Mouse (Mus musculus) forebrain, postnatal 0 days (tissue): ENCODE results near the gene Triobp. TPM values are rescaled to one million over a fixed set of nuclear protein-coding genes. Genes with fewer than 3 reads are reported as not detected.

Experiments used
- ATAC-seq: fragments of 200-750 bp; cut with Nextera tagmentation; 2 replicates; pipeline ENCODE4 v1.8.0; 2017; ENCODE audit warnings: mild to moderate bottlenecking, moderate library complexity
- DNase-seq: peaks from one replicate; pipeline ENCODE4 v3.0.0-alpha.2; 2015
- H3K27ac ChIP-seq: fragments of 300-500 bp; sonication (generic); 2 replicates; pipeline ENCODE4 v1.5.1; 2014; ENCODE audit warnings: low read depth, mild to moderate bottlenecking, antibody characterized with exemption, low read length, moderate library complexity, mixed read lengths
- H3K27me3 ChIP-seq: fragments of 300-500 bp; sonication (generic); 2 replicates; pipeline ENCODE4 v1.6.1; 2014; ENCODE audit warnings: mild to moderate bottlenecking, low read length, mixed read lengths; ENCODE audit not compliant: insufficient read depth
- H3K36me3 ChIP-seq: fragments of 300-500 bp; sonication (generic); 2 replicates; pipeline ENCODE4 v1.6.1; 2014; ENCODE audit warnings: mild to moderate bottlenecking, moderate library complexity; ENCODE audit not compliant: insufficient read depth
- H3K4me1 ChIP-seq: fragments of 300-500 bp; sonication (generic); 2 replicates; pipeline ENCODE4 v1.6.1; 2014; ENCODE audit warnings: antibody characterized with exemption; ENCODE audit not compliant: insufficient read depth
- H3K4me2 ChIP-seq: fragments of 300-500 bp; sonication (generic); 2 replicates; pipeline ENCODE4 v1.6.1; 2014; ENCODE audit warnings: low read depth, mild to moderate bottlenecking, moderate library complexity
- H3K4me3 ChIP-seq: fragments of 300-500 bp; sonication (generic); 2 replicates; pipeline ENCODE4 v1.5.1; 2014; ENCODE audit warnings: low read depth, low read length, mixed read lengths
- H3K9ac ChIP-seq: fragments of 300-500 bp; sonication (generic); 2 replicates; pipeline ENCODE4 v1.6.1; 2014; ENCODE audit warnings: mild to moderate bottlenecking
- H3K9me3 ChIP-seq: fragments of 300-500 bp; sonication (generic); 2 replicates; pipeline ENCODE4 v1.6.1; 2016; ENCODE audit warnings: low read length
- CTCF ChIP-seq: sonication (generic); IDR thresholded peaks from 2 replicates; pipeline ENCODE4 v1.5.1; 2016; ENCODE audit warnings: antibody characterized with exemption, control low read depth, low read depth
- WGBS: fragments of 180-500 bp; shearing (Covaris S2); extraction: QIAGEN DNeasy Blood & Tissue Kit; methylation state at CpG from one replicate; pipeline ENCODE4 v1.1.7; 2014; 5-methylcytosine and 5-hydroxymethylcytosine counted together
- polyA plus RNA-seq: library from polyadenylated mRNA; unstranded; fragments of >200 nt; fragmentation: Nextera tagmentation; extraction: Ambion mirVana; gene quantifications from 2 replicates; pipeline ENCODE4 v1.2.1, GENCODE M21; 2015
- total RNA-seq: library from RNA; depleted of rRNA; stranded (reverse); fragments of >200 nt; gene quantifications from 2 replicates; pipeline ENCODE4 v1.2.3, GENCODE M21; 2014; rRNA removed

Gene Triobp
- 36.7 and 40.5 TPM in 2 replicates for total RNA-seq
- 25.1 and 30.5 TPM in 2 replicates for polyA plus RNA-seq

GRCm38 (mm10) chr15:78947657-78948056, at the start of gene Triobp:
TSS of gene Triobp (plus strand) at chr15:78947724.
- peak; percentile 97 for ATAC-seq
- DNase-seq = peak; percentile 92
- peaks cover 11% of the 10 kb centered on the region; the same call in 1 of the 2 replicates for H3K36me3 ChIP-seq
- H3K9ac ChIP-seq = peak within 1 kb of the TSS; percentile 86
- H3K4me1 ChIP-seq = peaks cover 11% of the 10 kb centered on the region; the same call in 1 of the 2 replicates
- peak within 1 kb of the TSS; percentile 73 for H3K27ac ChIP-seq
- H3K4me3 ChIP-seq = peak within 1 kb of the TSS; percentile 77
- no peaks in the 10 kb centered on the region for H3K9me3 ChIP-seq
- no peak for TF ChIP-seq CTCF
- no peaks in the 10 kb centered on the region for H3K27me3 ChIP-seq
- WGBS = 1% methylated on average over 24 of the region's 24 CpGs
- peak within 1 kb of the TSS; percentile 76 for H3K4me2 ChIP-seq

- ATAC-seq (no peak), DNase-seq (no peak)
- Histone ChIP-seq H3K27me3 (0 out of 2 replicates have a peak, but pooled peaks cover 4% of the 10 kb centered on the region), H3K9ac (no peak overlapping the region), H3K36me3 (no peaks in the 10 kb centered on the region; the same call in 1 of the 2 replicates), H3K4me2 (no peak overlapping the region), H3K9me3 (no peaks in the 10 kb centered on the region), H3K4me1 (no peaks in the 10 kb centered on the region), H3K27ac (no peak overlapping the region), H3K4me3 (no peak overlapping the region)
- TF ChIP-seq CTCF = no peak
- 59% methylated on average over 6 of the region's 6 CpGs for WGBS
Measured at GRCm38 (mm10) chr15:78898507-78899001, 49.0 kb upstream of the Triobp start.

GRCm38 (mm10) chr15:78899409-78899739, 48.1 kb upstream of the Triobp start, which contains the start of gene Gm49510:
TSS of gene Gm49510 (plus strand) at chr15:78899667.
- TF ChIP-seq CTCF = no peak
- Histone ChIP-seq H3K9me3 (no peaks in the 10 kb centered on the region), H3K36me3 (no peaks in the 10 kb centered on the region), H3K4me2 (peak within 1 kb of the TSS; percentile 98), H3K27ac (0 out of 2 replicates have a peak within 1 kb of the TSS, but pooled peaks have one; percentile 35), H3K9ac (peak within 1 kb of the TSS; percentile 56), H3K4me1 (no peaks in the 10 kb centered on the region), H3K27me3 (0 out of 2 replicates have a peak, but pooled peaks cover 4% of the 10 kb centered on the region), H3K4me3 (peak within 1 kb of the TSS; percentile 48)
- 4% methylated on average over 20 of the region's 20 CpGs for WGBS
- ATAC-seq = no peak
- DNase-seq = no peak

GRCm38 (mm10) chr15:78899740-78900584, 47.6 kb upstream of the Triobp start, which contains the start of gene Sh3bp1:
TSS of gene Sh3bp1 (plus strand) at chr15:78899768.
- 2% methylated on average over 46 of the region's 47 CpGs for WGBS
- Histone ChIP-seq H3K4me3 (peak within 1 kb of the TSS; percentile 48), H3K9me3 (no peaks in the 10 kb centered on the region), H3K27me3 (0 out of 2 replicates have a peak, but pooled peaks cover 4% of the 10 kb centered on the region), H3K27ac (0 out of 2 replicates have a peak within 1 kb of the TSS, but pooled peaks have one; percentile 35), H3K4me2 (peak within 1 kb of the TSS; percentile 98), H3K36me3 (no peaks in the 10 kb centered on the region), H3K9ac (peak within 1 kb of the TSS; percentile 56), H3K4me1 (no peaks in the 10 kb centered on the region)
- DNase-seq = peak; percentile 50
- peak; percentile 59; the same call in 1 of the 2 replicates for ATAC-seq
- TF ChIP-seq CTCF = no peak

GRCm38 (mm10) chr15:78900585-78901421, 46.7 kb upstream of the Triobp start:
- H3K27me3 ChIP-seq = 0 out of 2 replicates have a peak, but pooled peaks cover 4% of the 10 kb centered on the region
- no peak for DNase-seq
- peak overlapping the region; percentile 48 for H3K4me3 ChIP-seq
- TF ChIP-seq CTCF = no peak
- H3K36me3 ChIP-seq = no peaks in the 10 kb centered on the region
- no peaks in the 10 kb centered on the region for H3K4me1 ChIP-seq
- peak overlapping the region; percentile 56; the same call in 1 of the 2 replicates for H3K9ac ChIP-seq
- H3K4me2 ChIP-seq = peak overlapping the region; percentile 98
- 30% methylated on average over 18 of the region's 18 CpGs for WGBS
- no peak overlapping the region for H3K27ac ChIP-seq
- no peak for ATAC-seq
- no peaks in the 10 kb centered on the region for H3K9me3 ChIP-seq

GRCm38 (mm10) chr15:78901422-78901789, 46.1 kb upstream of the Triobp start:
- no peak overlapping the region for H3K4me3 ChIP-seq
- H3K4me1 ChIP-seq = no peaks in the 10 kb centered on the region
- no peak overlapping the region for H3K27ac ChIP-seq
- no peak overlapping the region for H3K4me2 ChIP-seq
- TF ChIP-seq CTCF = no peak
- no peak overlapping the region for H3K9ac ChIP-seq
- 0 out of 2 replicates have a peak, but pooled peaks cover 4% of the 10 kb centered on the region for H3K27me3 ChIP-seq
- DNase-seq (no peak), ATAC-seq (no peak)
- 42% methylated on average over 8 of the region's 8 CpGs for WGBS
- no peaks in the 10 kb centered on the region for H3K9me3 ChIP-seq
- no peaks in the 10 kb centered on the region for H3K36me3 ChIP-seq
